11 mouse cellular contexts compared by ENCODE assay signal in the genomic region with DNA sequence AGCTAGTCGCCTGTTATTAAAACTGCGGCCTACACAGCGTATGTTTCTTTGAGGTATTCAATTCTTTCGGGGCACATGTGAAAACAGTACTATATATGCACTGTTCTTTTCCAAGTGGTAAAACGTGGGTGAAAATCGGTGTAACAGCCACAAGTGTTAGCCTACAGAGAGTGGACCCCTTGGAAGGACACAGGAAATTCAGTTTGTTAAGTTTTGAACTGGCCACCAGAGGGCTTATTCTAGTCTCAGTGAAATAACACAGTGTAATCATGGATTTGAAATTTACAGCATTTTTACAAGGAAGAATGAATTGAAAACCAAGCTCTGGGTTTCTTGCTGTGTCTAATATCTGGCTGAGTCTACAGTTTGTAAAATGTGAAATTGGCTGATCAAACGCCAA.
DNase-seq lines count a peak whose midpoint lies in the region; ATAC-seq and TF ChIP-seq lines count a peak whose summit lies in the region.
"Had no signal": no experiment of that assay in that cellular context is flagged by ENCODE, and none has a peak within 500 bp of the region (broad histone marks: within the 10 kb centered on the region; RNA-seq: fewer than 3 reads in every experiment).

No protein-coding gene starts in this region.

- no peaks in the 10 kb centered on the region for H3K9me3 ChIP-seq in hindbrain, embryonic 15.5 days

- 82% methylated on average over 7 of the region's 7 CpGs for WGBS in lung, adult 2 months
- WGBS in hindbrain, embryonic 15.5 days, result 83% methylated on average over 7 of the region's 7 CpGs

- no peak overlapping the region for H3K4me3 ChIP-seq in gastrocnemius, adult 2 months
- no peak overlapping the region for H3K4me3 ChIP-seq in lung, adult 2 months (replicated peaks; ENCODE audit: extremely low read depth, low read depth, low read length)
- no peak overlapping the region for H3K4me3 ChIP-seq in hindbrain, embryonic 15.5 days
- H3K4me3 ChIP-seq: myocyte had no signal

- no peak overlapping the region; the same call in 1 of the 2 replicates for H3K27ac ChIP-seq in gastrocnemius, adult 2 months
- no peak overlapping the region for H3K27ac ChIP-seq in hindbrain, embryonic 15.5 days (replicated peaks)

- DNase-seq in gastrocnemius, adult 2 months, result no peak
- DNase-seq in gastrocnemius, postnatal 25 days, result no peak
- DNase-seq in lung, adult 2 months, result no peak
- no peak for DNase-seq in lung, postnatal 14 days
- DNase-seq: cerebellum, adult 11 months had no signal

- no peak overlapping the region for H3K9ac ChIP-seq in hindbrain, embryonic 15.5 days

- TF ChIP-seq CTCF in gastrocnemius, adult 2 months (IDR thresholded peaks at IDR 0.05), result peak; percentile 58
- TF ChIP-seq CTCF in lung, adult 2 months (IDR thresholded peaks at IDR 0.05; ENCODE audit: insufficient read depth, low read length), result 0 out of 2 replicates have a peak, but pooled peaks have one; percentile 3

- no peaks in the 10 kb centered on the region for H3K27me3 ChIP-seq in hindbrain, embryonic 15.5 days

- peak; percentile 54; the same call in 1 of the 2 replicates for ATAC-seq in hindbrain, embryonic 15.5 days (ENCODE audit: low FRiP score, low read depth)
- ATAC-seq in megakaryocyte progenitor cell, adult 5-6 weeks (replicated peaks; ENCODE audit: poor library complexity), result peak; percentile 37; the same call in 1 of the 2 replicates
- no peak for ATAC-seq in erythroblast, adult 5-6 weeks (replicated peaks; ENCODE audit: low FRiP score, poor library complexity, severe bottlenecking)
- ATAC-seq in activated CD4-positive, CD25-positive, alpha-beta regulatory T cell, adult 4 months, result no peak

- H3K4me2 ChIP-seq in hindbrain, embryonic 15.5 days, result no peak overlapping the region

- no peak for TF ChIP-seq POLR2A in lung, adult 2 months (IDR thresholded peaks at IDR 0.05; ENCODE audit: borderline replicate concordance, extremely low read depth, low read depth, low read length)

- no peaks in the 10 kb centered on the region for H3K36me3 ChIP-seq in hindbrain, embryonic 15.5 days
- H3K36me3 ChIP-seq: G1E had no signal

- intact Hi-C loops in gastrocnemius, adult 2 months (cut with DNase I), result loop anchor here (1.0 kb wide), 1 partner anchor 231 kb away; no protein-coding TSS in a partner anchor

- peaks cover 6% of the 10 kb centered on the region for H3K4me1 ChIP-seq in lung, adult 2 months (ENCODE audit: control insufficient read depth, insufficient read depth, low read length)
- no peaks in the 10 kb centered on the region for H3K4me1 ChIP-seq in hindbrain, embryonic 15.5 days (replicated peaks)

Comparison
In these comparisons a context has a peak if more than half of its experiments do, and no peak if none do; other contexts are left out.
1. ATAC-seq: peak in hindbrain, embryonic 15.5 days (single experiment) and megakaryocyte progenitor cell, adult 5-6 weeks (single experiment); none in erythroblast, adult 5-6 weeks (single experiment) and activated CD4-positive, CD25-positive, alpha-beta regulatory T cell, adult 4 months (single experiment).